Mouse (Mus musculus) ovary, postnatal 14 days (tissue): ENCODE measurements around the gene Nek1.

Experiments used
- DNase-seq: peaks from one replicate; pipeline ENCODE4 v3.0.0; 2022; ENCODE audit warnings: low spot score

Nek1 gene

GRCm38 (mm10) chr8:61158540-61158939, 165.5 kb downstream of the Nek1 start:
- DNase-seq = no peak

- DNase-seq = no peak
Measured at GRCm38 (mm10) chr8:61161461-61162185, 168.6 kb downstream of the Nek1 start.

- DNase-seq = no peak
Measured at GRCm38 (mm10) chr8:61162186-61162566, 169.2 kb downstream of the Nek1 start.

GRCm38 (mm10) chr8:61171546-61171945, 178.6 kb downstream of the Nek1 start:
- DNase-seq = no peak

- no peak for DNase-seq
Measured at GRCm38 (mm10) chr8:61173921-61174492, 181.0 kb downstream of the Nek1 start.

- DNase-seq = no peak
Measured at GRCm38 (mm10) chr8:61175876-61176275, 182.9 kb downstream of the Nek1 start.

GRCm38 (mm10) chr8:61177680-61178593, 184.9 kb downstream of the Nek1 start:
- no peak for DNase-seq

GRCm38 (mm10) chr8:61178594-61179140, 185.7 kb downstream of the Nek1 start:
- DNase-seq = no peak
